In the genomic region with DNA sequence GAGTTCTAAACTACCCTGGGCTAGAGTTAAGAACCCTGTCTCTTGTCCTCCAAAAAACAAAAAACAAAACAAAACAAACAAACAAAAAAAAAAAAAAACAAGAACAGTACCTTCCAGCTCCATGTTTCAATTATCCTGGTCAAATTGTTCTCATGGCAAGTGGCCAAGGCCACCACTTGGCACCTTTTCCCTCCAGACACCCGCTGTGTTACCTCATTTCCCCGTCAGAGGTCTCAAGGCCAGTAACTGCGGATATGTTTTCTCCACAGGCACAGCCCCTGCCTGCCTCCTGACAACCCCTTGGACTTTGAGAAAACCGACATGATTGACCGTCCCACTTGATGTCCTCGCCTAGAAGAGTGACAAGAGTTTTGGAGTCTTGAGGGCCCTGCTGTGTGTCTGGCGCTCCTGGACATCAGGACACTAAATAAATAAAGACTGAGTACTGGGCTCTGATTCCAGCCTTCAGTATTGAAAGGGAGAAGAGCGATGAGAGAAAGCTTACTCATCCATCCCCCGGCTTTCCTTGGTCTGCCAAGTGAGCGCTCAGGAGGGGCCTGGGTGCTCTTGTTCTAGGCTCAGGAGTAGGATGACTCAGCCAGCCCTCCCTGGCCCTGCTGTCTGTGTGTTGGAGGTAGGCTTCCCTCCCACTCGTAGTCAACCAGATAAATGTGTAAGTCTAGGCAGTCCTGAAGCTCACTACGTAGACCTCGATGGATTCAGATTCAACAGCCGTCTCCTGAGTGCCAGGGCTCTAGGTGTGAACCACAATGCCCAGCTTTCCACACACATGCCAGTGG, we compare ENCODE assay signal across 10 mouse cellular contexts. TPM values are rescaled to one million over a fixed set of nuclear protein-coding genes. Genes with fewer than 3 reads are reported as not detected.
DNase-seq lines count a peak whose midpoint lies in the region; ATAC-seq lines count a peak whose summit lies in the region.
"Had no signal": no experiment of that assay in that cellular context is flagged by ENCODE, and none has a peak within 500 bp of the region (broad histone marks: within the 10 kb centered on the region; RNA-seq: fewer than 3 reads in every experiment).

No protein-coding gene starts in this region.

- peaks cover 7% of the 10 kb centered on the region; the same call in 1 of the 2 replicates for H3K9me3 ChIP-seq in midbrain, embryonic 11.5 days (ENCODE audit: control insufficient read depth, low read length)
- peaks cover 21% of the 10 kb centered on the region; the same call in 1 of the 2 replicates for H3K9me3 ChIP-seq in midbrain, embryonic 10.5 days (replicated peaks)
- no peaks in the 10 kb centered on the region for H3K9me3 ChIP-seq in forebrain, embryonic 15.5 days
- H3K9me3 ChIP-seq: G1E had no signal

- H3K4me3 ChIP-seq in midbrain, embryonic 11.5 days (ENCODE audit: low read depth, low read length): no peak overlapping the region
- no peak overlapping the region for H3K4me3 ChIP-seq in midbrain, embryonic 10.5 days
- H3K4me3 ChIP-seq in forebrain, embryonic 15.5 days: no peak overlapping the region

- H3K27ac ChIP-seq in midbrain, embryonic 11.5 days (ENCODE audit: low read depth, low read length): no peak overlapping the region
- no peak overlapping the region for H3K27ac ChIP-seq in midbrain, embryonic 10.5 days (replicated peaks)
- no peak overlapping the region for H3K27ac ChIP-seq in forebrain, embryonic 15.5 days (replicated peaks)

- peaks cover 6% of the 10 kb centered on the region for H3K4me1 ChIP-seq in midbrain, embryonic 11.5 days (ENCODE audit: control insufficient read depth, insufficient read depth, low read length)
- H3K4me1 ChIP-seq in midbrain, embryonic 10.5 days: peaks cover 21% of the 10 kb centered on the region
- H3K4me1 ChIP-seq in forebrain, embryonic 15.5 days: peaks cover 16% of the 10 kb centered on the region

- no peak overlapping the region for H3K4me2 ChIP-seq in midbrain, embryonic 11.5 days
- H3K4me2 ChIP-seq in forebrain, embryonic 15.5 days (replicated peaks): no peak overlapping the region

- peaks cover 14% of the 10 kb centered on the region for H3K36me3 ChIP-seq in midbrain, embryonic 11.5 days (ENCODE audit: control insufficient read depth, insufficient read depth, low read length)
- H3K36me3 ChIP-seq in midbrain, embryonic 10.5 days: peaks cover 40% of the 10 kb centered on the region
- H3K36me3 ChIP-seq in forebrain, embryonic 15.5 days: peaks cover 20% of the 10 kb centered on the region

- WGBS in midbrain, embryonic 11.5 days: 98% methylated on average over 14 of the region's 14 CpGs
- WGBS in midbrain, embryonic 10.5 days: 94% methylated on average over 14 of the region's 14 CpGs
- 97% methylated on average over 14 of the region's 14 CpGs for WGBS in forebrain, embryonic 15.5 days

- H3K9ac ChIP-seq in midbrain, embryonic 11.5 days (ENCODE audit: low read length): no peak overlapping the region
- no peak overlapping the region for H3K9ac ChIP-seq in forebrain, embryonic 15.5 days (replicated peaks)

- no peak for ATAC-seq in midbrain, embryonic 11.5 days (ENCODE audit: low FRiP score)
- ATAC-seq in forebrain, embryonic 15.5 days (replicated peaks): no peak
- ATAC-seq: lung, postnatal 0 days had no signal

- DNase-seq in midbrain, embryonic 11.5 days (ENCODE audit: low spot score, missing footprints): peak; percentile 31
- no peak for DNase-seq in midbrain, embryonic 10.5 days (ENCODE audit: low spot score)
- DNase-seq in adrenal gland, postnatal 10 days: peak; percentile 82
- peak; percentile 15 to 31 for DNase-seq in frontal cortex, postnatal 25 days (ENCODE audit: low spot score in 2 of 2)
- peak; percentile 72 for DNase-seq in right cerebral cortex, postnatal 25 days
- no peak for DNase-seq in spleen, adult 12 weeks (ENCODE audit: low spot score)
- DNase-seq in gastrocnemius, postnatal 36 days: no peak

- intact Hi-C loops in gastrocnemius, postnatal 36 days (cut with DNase I): loop anchor here (5.0 kb wide), 1 partner anchor 59 kb away; no protein-coding TSS in a partner anchor

- H3K27me3 ChIP-seq in midbrain, embryonic 11.5 days (ENCODE audit: control insufficient read depth, insufficient read depth, low read length): no peaks in the 10 kb centered on the region
- no peaks in the 10 kb centered on the region for H3K27me3 ChIP-seq in midbrain, embryonic 10.5 days (ENCODE audit: low read depth, poor library complexity, severe bottlenecking)
- H3K27me3 ChIP-seq in forebrain, embryonic 15.5 days: no peaks in the 10 kb centered on the region

RNA-seq across cellular contexts. Expression of gene Chchd5, which starts 3.7 kb away (rescaled TPM):
- 26.2 and 27.2 TPM in 2 replicates for polyA plus RNA-seq in midbrain, embryonic 11.5 days (2014; fragmentation: Nextera tagmentation; extraction: Ambion mirVana)
- 28.7 and 31.6 TPM in 2 replicates for polyA plus RNA-seq in midbrain, embryonic 10.5 days (2016; fragmentation: Nextera tagmentation; extraction: Ambion mirVana)
- total RNA-seq in adrenal gland, postnatal 10 days (2021): 10 to 100 TPM; 17.3 to 20.2 TPM
- 1 to 10 TPM; 8.4 to 8.7 TPM for total RNA-seq in gastrocnemius, postnatal 36 days (2021)
- polyA plus RNA-seq in forebrain, embryonic 15.5 days (2015; fragmentation: Nextera tagmentation; extraction: Ambion mirVana): 22.5 and 26.2 TPM in 2 replicates

RNA-seq across cellular contexts. Expression of gene Polr1b, which starts 32.4 kb away (rescaled TPM):
- polyA plus RNA-seq in midbrain, embryonic 11.5 days (2014; fragmentation: Nextera tagmentation; extraction: Ambion mirVana): 16.0 and 18.4 TPM in 2 replicates
- 35.5 and 37.2 TPM in 2 replicates for polyA plus RNA-seq in midbrain, embryonic 10.5 days (2016; fragmentation: Nextera tagmentation; extraction: Ambion mirVana)
- 10 to 100 TPM; 16.6 to 19.8 TPM for total RNA-seq in adrenal gland, postnatal 10 days (2021)
- 10 to 100 TPM in 1 of 2 experiments, 1 to 10 TPM in 1; 8.9 to 11.7 TPM for total RNA-seq in gastrocnemius, postnatal 36 days (2021)
- 17.8 and 19.5 TPM in 2 replicates for polyA plus RNA-seq in forebrain, embryonic 15.5 days (2015; fragmentation: Nextera tagmentation; extraction: Ambion mirVana)

Comparison
In these comparisons a context has a peak if more than half of its experiments do, and no peak if none do; other contexts are left out.
1. DNase-seq: peak in midbrain, embryonic 11.5 days (single experiment), adrenal gland, postnatal 10 days (single experiment), frontal cortex, postnatal 25 days (2 of 2) and right cerebral cortex, postnatal 25 days (single experiment); none in midbrain, embryonic 10.5 days (single experiment), spleen, adult 12 weeks (single experiment) and gastrocnemius, postnatal 36 days (0 of 2).